Mouse (Mus musculus): ENCODE results near the gene Krtap21-1.

The Krtap21-1 gene

GRCm38 (mm10) chr16:89403768-89404167 is at the start of gene Krtap21-1:
Gene Krtap21-1 (minus strand): TSS chr16:89403868.
- DNase-seq = no peak

DNA sequence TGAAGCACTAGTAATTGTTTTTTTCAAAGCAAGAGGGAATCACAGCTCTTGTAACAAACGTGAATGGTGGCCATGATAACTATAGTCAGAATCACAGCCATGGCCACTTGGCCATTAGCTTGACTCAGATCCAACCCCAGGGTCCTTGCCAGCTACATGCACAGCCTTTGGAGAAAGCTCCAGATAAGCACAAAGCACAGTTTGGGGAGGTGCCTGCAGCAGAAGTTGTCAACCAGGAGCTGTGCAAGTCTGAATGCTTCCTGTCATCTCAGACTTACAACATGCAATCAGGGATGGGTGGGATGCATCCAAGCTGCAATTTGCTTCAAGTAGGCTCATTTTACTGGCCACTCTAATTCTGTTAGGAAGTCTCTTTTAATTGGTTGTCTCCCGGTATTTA is 25.9 kb upstream of the Krtap21-1 start:
- no peak for DNase-seq

DNA sequence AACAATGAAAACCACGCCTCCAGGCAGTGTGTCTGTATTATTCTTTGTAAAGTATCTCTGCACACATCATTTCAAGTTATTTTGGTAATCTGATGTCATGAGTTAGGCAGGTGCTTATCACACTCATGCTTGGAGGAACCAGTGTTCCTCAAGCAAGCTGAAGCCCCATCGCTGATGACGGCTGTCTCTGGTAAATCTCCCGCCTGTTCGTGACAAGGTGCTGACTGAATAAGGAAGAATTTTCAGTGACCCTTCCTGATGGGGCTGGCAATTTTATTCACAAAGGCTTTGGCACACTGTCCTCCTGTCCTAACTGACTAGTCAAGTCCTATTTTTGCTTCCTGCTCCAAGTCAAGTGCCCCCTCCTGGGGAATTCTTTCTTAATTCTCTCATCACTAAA is 21.6 kb upstream of the Krtap21-1 start:
- no peak for DNase-seq

DNA sequence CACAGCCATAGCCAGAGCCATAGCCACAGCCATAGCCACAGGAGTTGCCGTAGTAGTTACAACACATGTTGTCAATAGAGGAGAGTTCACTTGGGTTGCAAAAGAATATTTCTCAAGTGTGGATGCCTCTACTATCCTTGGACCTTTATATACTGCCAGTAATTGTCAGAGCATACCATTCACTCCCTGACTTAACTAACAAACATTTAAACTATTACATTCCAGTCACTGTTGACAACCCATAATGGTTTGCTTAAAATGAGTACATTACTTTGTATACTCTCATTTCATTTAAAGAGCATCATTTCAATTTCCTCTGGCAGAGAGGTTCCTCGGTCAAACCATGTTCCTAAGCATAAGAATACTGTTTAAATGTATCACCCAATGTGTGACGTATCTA is 16.3 kb upstream of the Krtap21-1 start, which contains the start of gene Krtap6-2:
TSS of gene Krtap6-2 (minus strand) at position 101 of the 400 bp plus-strand sequence.
- DNase-seq = no peak

GRCm38 (mm10) chr16:89416311-89416710 is 12.6 kb upstream of the Krtap21-1 start:
- DNase-seq = no peak

DNA sequence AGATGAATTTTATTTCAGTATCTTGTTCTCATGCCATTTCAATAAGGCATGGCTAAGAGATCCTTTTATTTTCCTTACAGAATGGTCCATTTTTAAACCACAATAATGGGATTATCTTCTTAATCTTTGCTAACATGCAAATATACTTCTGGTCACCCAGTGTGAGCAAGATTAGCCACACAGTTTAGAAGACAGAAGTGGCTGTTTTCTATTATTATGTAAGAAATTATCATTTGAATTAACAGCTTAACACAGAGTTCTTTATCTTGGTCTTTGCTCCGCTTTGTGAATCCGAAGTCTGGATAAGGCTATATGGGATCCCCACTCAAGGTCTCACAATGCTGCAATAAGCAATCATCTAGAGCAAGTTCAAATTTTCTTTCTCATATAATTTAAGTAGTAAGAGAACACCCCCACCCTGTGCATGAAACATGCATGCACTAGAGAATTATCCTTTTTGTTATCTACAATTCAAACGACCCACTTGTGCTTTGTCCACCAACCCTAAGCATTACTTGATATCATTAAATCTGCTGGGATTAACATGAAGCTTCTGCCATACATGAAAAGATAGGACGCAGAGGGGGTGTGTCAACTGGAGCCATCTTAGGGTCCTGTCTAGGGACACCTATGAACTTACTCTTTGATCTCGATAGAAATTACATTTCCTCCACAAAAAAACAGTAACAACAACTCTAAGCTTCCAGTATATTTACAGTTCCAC is 6.8 kb upstream of the Krtap21-1 start:
- DNase-seq = no peak

DNA sequence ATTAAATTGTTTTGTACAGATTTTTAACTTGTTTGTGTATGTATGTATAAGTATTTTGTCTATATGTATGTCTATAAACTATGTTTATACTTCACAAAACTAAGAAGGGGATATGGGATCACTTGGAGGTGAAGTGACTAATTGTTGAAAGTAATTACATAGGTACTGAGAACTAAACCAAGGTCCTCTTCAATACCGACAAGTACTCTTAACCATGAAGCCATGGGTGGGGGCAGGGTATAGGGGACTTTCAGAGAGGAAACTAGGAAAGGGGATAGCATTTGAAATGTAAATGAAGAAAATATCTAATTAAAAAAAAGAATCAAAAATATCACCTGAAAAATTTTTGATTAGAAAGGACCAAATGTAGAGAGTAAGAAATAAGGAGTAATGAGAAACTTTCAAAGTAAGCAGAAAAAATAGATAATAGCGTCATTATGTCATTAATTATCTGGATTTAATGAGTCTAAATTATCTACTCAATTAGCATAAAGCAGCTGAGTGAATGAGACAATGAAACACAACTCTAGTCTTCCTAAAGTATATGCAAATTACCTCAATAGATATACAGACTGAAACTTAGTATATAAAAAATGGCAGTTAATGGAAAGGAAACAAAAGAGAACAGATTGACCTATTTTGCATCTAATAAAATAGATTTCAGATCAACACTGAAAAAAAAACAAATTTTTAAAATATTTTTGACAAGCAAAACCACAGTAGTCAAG is 30.8 kb downstream of the Krtap21-1 start:
- no peak for DNase-seq

Data from kidney, adult 11 months (tissue).